Mouse (Mus musculus) ES-E14 (cell line): ENCODE measurements around the gene Wdfy4.

ENCODE experiments used
- CHD2 ChIP-seq: IDR thresholded peaks from 2 replicates; pipeline ENCODE4 v1.6.1; 2014; ENCODE audit warnings: mild to moderate bottlenecking, low read depth, low read length, inconsistent platforms
- HCFC1 ChIP-seq: IDR thresholded peaks from 2 replicates; pipeline ENCODE4 v1.6.1; 2012; ENCODE audit warnings: low read length, inconsistent platforms, borderline replicate concordance; ENCODE audit not compliant: insufficient read depth
- MAFK ChIP-seq: IDR thresholded peaks from 2 replicates; pipeline ENCODE4 v1.6.1; 2014; ENCODE audit warnings: mild to moderate bottlenecking, low read depth, low read length, inconsistent platforms; ENCODE audit not compliant: insufficient read depth
- ZC3H11A ChIP-seq: IDR thresholded peaks from 2 replicates; pipeline ENCODE4 v1.6.1; 2012; ENCODE audit warnings: low read depth, mild to moderate bottlenecking, inconsistent platforms, low read length, borderline replicate concordance

- TF ChIP-seq MAFK (no peak), HCFC1 (no peak), CHD2 (no peak), ZC3H11A (no peak)
Measured at GRCm38 (mm10) chr14:33082301-33082700, 103.0 kb downstream of the Wdfy4 start.
